Mouse (Mus musculus) adrenal gland, adult 10 weeks (tissue): ENCODE data around the gene Mab21l1. TPM values are rescaled to one million over a fixed set of nuclear protein-coding genes. Genes with fewer than 3 reads are reported as not detected.

Experiments used
- polyA plus RNA-seq: library from polyadenylated mRNA; stranded (reverse); fragments of 350-450 nt; fragmentation: Illumina TruSeq; extraction: RNeasy Lipid Tissue Mini Kit (QIAGEN cat#74804); gene quantifications from one replicate; pipeline ENCODE4 v1.2.3, GENCODE M21; 2014; ENCODE audit warnings: low read depth, low replicate concordance

Mab21l1 gene
- polyA plus RNA-seq = 1.5 TPM

GRCm38 (mm10) chr3:55782056-55782687, at the start of gene Mab21l1:
Mab21l1 (plus strand) TSS chr3:55782510.

